Mouse (Mus musculus): ENCODE results near the gene Arfgap2.

- TF ChIP-seq CTCF (IDR thresholded peaks at IDR 0.05; ENCODE audit: low read depth) (no peak), EP300 (IDR thresholded peaks at IDR 0.05; ENCODE audit: low read depth) (no peak)
Measured at GRCm38 (mm10) chr2:91259493-91259892, 5.3 kb upstream of the Arfgap2 start.
